10 mouse cellular contexts compared by ENCODE assay signal in the genomic region with DNA sequence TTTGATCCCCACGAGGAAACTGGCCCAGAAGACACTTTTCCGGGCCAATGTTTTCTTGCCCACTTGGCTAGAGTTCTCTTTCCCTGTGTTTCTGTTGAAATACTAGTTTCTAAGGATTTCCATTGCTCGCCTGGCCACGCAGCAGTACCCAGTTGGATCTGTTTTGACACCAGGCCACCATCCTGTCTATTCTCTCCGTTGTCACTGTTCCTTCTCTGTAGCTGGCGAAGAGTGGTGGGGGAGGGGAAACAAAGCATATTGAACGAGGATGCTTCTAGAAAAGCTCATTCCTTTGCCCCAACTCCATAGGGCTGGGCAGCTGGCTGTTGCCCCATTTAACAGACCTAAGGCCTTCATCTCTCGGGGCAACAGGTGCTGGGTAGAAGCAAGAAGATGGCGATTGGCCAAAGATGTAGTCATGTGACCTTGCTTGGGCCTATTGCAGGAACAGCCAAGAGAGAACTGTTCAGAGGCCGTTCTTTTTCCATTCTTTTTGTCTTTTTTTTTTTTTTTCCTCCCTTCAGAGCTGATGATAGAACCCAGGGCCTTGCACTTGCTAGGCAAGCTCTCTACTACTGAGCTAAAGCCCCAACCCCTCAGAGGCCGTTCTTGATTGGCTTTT.
DNase-seq lines count a peak whose midpoint lies in the region; ATAC-seq and TF ChIP-seq lines count a peak whose summit lies in the region.
"Had no signal": no experiment of that assay in that cellular context is flagged by ENCODE, and none has a peak within 500 bp of the region (broad histone marks: within the 10 kb centered on the region; RNA-seq: fewer than 3 reads in every experiment).

No protein-coding gene starts in this region.

- no peak overlapping the region for H3K27ac ChIP-seq in left cerebral cortex, adult 2 months
- H3K27ac ChIP-seq in kidney, embryonic 14.5 days (ENCODE audit: low read depth, low read length) = no peak overlapping the region
- H3K27ac ChIP-seq: kidney, embryonic 15.5 days; lung, embryonic 15.5 days had no signal

- H3K36me3 ChIP-seq in kidney, embryonic 14.5 days (ENCODE audit: control insufficient read depth, insufficient read depth, low read length) = no peaks in the 10 kb centered on the region
- H3K36me3 ChIP-seq: kidney, embryonic 15.5 days; lung, embryonic 15.5 days had no signal

- no peak for TF ChIP-seq CTCF in left cerebral cortex, adult 2 months (IDR thresholded peaks at IDR 0.05)

- 81% methylated on average over 11 of the region's 11 CpGs for WGBS in kidney, embryonic 14.5 days

- H3K27me3 ChIP-seq in kidney, embryonic 14.5 days (ENCODE audit: control insufficient read depth, insufficient read depth, low read length) = no peaks in the 10 kb centered on the region
- H3K27me3 ChIP-seq: lung, embryonic 15.5 days had no signal

- peak; percentile 43 for DNase-seq in left cerebral cortex, postnatal 4 days
- DNase-seq in left cerebral cortex, adult 2 months (ENCODE audit: extremely low spot score in 1 of 2, low spot score in 2 of 2) = no peak
- peak; percentile 82 for DNase-seq in MEL-GATA-1-ER (ENCODE audit: extremely low read depth, low read depth)
- peak; percentile 6 for DNase-seq in cerebellum, adult 8-10 months
- DNase-seq in right cerebral cortex, postnatal 4 days = peak; percentile 13
- no peak for DNase-seq in urinary bladder, adult 18-20 months (ENCODE audit: low spot score in 2 of 2)

- intact Hi-C loops in left cerebral cortex, postnatal 4 days (cut with DNase I) = no loop called here
- intact Hi-C loops in left cerebral cortex, adult 2 months (cut with DNase I) = loop anchor here (10.0 kb wide), 1 partner anchor 153 kb away; no protein-coding TSS in a partner anchor

- no peaks in the 10 kb centered on the region for H3K9me3 ChIP-seq in kidney, embryonic 14.5 days (ENCODE audit: control insufficient read depth, low read length)
- H3K9me3 ChIP-seq: kidney, embryonic 15.5 days; lung, embryonic 15.5 days had no signal

- no peak overlapping the region for H3K4me3 ChIP-seq in left cerebral cortex, adult 2 months
- H3K4me3 ChIP-seq in kidney, embryonic 14.5 days (ENCODE audit: low read length) = no peak overlapping the region
- H3K4me3 ChIP-seq: kidney, embryonic 15.5 days; lung, embryonic 15.5 days had no signal

- no peak overlapping the region for H3K9ac ChIP-seq in kidney, embryonic 14.5 days (ENCODE audit: low read depth, low read length)
- H3K9ac ChIP-seq: kidney, embryonic 15.5 days; lung, embryonic 15.5 days had no signal

- peaks cover 2% of the 10 kb centered on the region; the same call in 1 of the 2 replicates for H3K4me1 ChIP-seq in kidney, embryonic 14.5 days (ENCODE audit: control insufficient read depth, insufficient read depth, low read length)

- no peak overlapping the region for H3K4me2 ChIP-seq in kidney, embryonic 14.5 days (replicated peaks; ENCODE audit: low read depth, low read length)
- H3K4me2 ChIP-seq: kidney, embryonic 15.5 days; lung, embryonic 15.5 days had no signal

- no peak for ATAC-seq in kidney, embryonic 14.5 days (ENCODE audit: low FRiP score, low TSS enrichment)
- ATAC-seq: forebrain, embryonic 16.5 days had no signal

Comparison
In these comparisons a context has a peak if more than half of its experiments do, and no peak if none do; other contexts are left out.
1. DNase-seq: peak in left cerebral cortex, postnatal 4 days (single experiment), MEL-GATA-1-ER (single experiment), cerebellum, adult 8-10 months (single experiment) and right cerebral cortex, postnatal 4 days (single experiment); none in left cerebral cortex, adult 2 months (0 of 2) and urinary bladder, adult 18-20 months (0 of 2).